Comparison of ENCODE assay signal across 24 mouse cellular contexts in the genomic region with DNA sequence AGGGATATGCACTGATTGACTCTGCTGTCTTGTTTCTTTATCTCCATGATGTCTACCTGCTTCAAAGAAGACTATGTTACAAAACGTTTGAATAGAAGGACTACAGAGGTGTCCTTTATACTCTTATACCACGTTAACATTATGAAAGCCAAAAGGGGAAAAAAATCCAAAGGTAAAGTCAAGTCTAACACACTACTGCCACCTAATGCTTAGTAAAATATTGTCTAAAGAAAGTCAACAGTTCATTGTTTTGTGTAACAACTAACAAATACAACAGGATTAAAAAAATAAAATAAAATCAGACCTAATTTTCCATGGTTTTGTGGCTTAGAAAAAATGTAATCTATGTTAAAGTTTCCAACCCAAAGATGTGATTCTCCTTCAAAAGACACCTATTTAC. TPM values are rescaled to one million over a fixed set of nuclear protein-coding genes. Genes with fewer than 3 reads are reported as not detected.
DNase-seq lines count a peak whose midpoint lies in the region; ATAC-seq and TF ChIP-seq lines count a peak whose summit lies in the region.
"Had no signal": no experiment of that assay in that cellular context is flagged by ENCODE, and none has a peak within 500 bp of the region (broad histone marks: within the 10 kb centered on the region; RNA-seq: fewer than 3 reads in every experiment).

No protein-coding gene starts in this region.

- peak; percentile 35; the same call in 1 of the 2 replicates for TF ChIP-seq CTCF in gastrocnemius, adult 2 months (IDR thresholded peaks at IDR 0.05)
- TF ChIP-seq CTCF in midbrain, postnatal 0 days (IDR thresholded peaks at IDR 0.05): peak; percentile 31

- H3K9ac ChIP-seq in midbrain, postnatal 0 days (replicated peaks; ENCODE audit: low read length, poor library complexity, severe bottlenecking): no peak overlapping the region
- no peak overlapping the region for H3K9ac ChIP-seq in midbrain, embryonic 13.5 days (replicated peaks)
- H3K9ac ChIP-seq: forebrain, embryonic 15.5 days; heart, embryonic 12.5 days; hindbrain, embryonic 12.5 days; liver, embryonic 15.5 days; lung, embryonic 15.5 days; neural tube, embryonic 15.5 days had no signal

- no peak overlapping the region for H3K27ac ChIP-seq in gastrocnemius, adult 2 months
- no peak overlapping the region for H3K27ac ChIP-seq in midbrain, postnatal 0 days (ENCODE audit: low read depth, low read length)
- no peak overlapping the region for H3K27ac ChIP-seq in midbrain, embryonic 13.5 days
- H3K27ac ChIP-seq: forebrain, embryonic 15.5 days; hindbrain, embryonic 12.5 days; liver, embryonic 15.5 days; lung, embryonic 15.5 days; neural tube, embryonic 15.5 days had no signal

- H3K36me3 ChIP-seq in midbrain, postnatal 0 days (ENCODE audit: insufficient read depth, low read length): no peaks in the 10 kb centered on the region
- H3K36me3 ChIP-seq in midbrain, embryonic 13.5 days: 0 out of 2 replicates have a peak, but pooled peaks cover 7% of the 10 kb centered on the region
- H3K36me3 ChIP-seq: forebrain, embryonic 15.5 days; liver, embryonic 15.5 days; lung, embryonic 15.5 days; neural tube, embryonic 15.5 days had no signal

- H3K4me1 ChIP-seq in midbrain, postnatal 0 days (ENCODE audit: insufficient read depth, low read length): no peaks in the 10 kb centered on the region
- peaks cover 9% of the 10 kb centered on the region for H3K4me1 ChIP-seq in midbrain, embryonic 13.5 days (replicated peaks)
- H3K4me1 ChIP-seq: forebrain, embryonic 15.5 days; liver, embryonic 15.5 days; lung, embryonic 15.5 days; neural tube, embryonic 15.5 days had no signal

- no peak for ATAC-seq in midbrain, postnatal 0 days (ENCODE audit: low FRiP score)
- ATAC-seq in midbrain, embryonic 13.5 days: no peak
- ATAC-seq: activated CD4-positive, CD25-positive, alpha-beta regulatory T cell, adult 4 months; forebrain, embryonic 15.5 days had no signal

- H3K4me3 ChIP-seq in gastrocnemius, adult 2 months: no peak overlapping the region
- H3K4me3 ChIP-seq in midbrain, postnatal 0 days (ENCODE audit: low read depth, low read length): no peak overlapping the region
- no peak overlapping the region for H3K4me3 ChIP-seq in midbrain, embryonic 13.5 days (replicated peaks)
- H3K4me3 ChIP-seq: forebrain, embryonic 15.5 days; heart, embryonic 12.5 days; hindbrain, embryonic 12.5 days; liver, embryonic 15.5 days; lung, embryonic 15.5 days; neural tube, embryonic 15.5 days had no signal

- 0 out of 2 replicates have a peak, but pooled peaks cover 3% of the 10 kb centered on the region for H3K9me3 ChIP-seq in midbrain, postnatal 0 days (ENCODE audit: low read length)
- H3K9me3 ChIP-seq in midbrain, embryonic 13.5 days: 0 out of 2 replicates have a peak, but pooled peaks cover 6% of the 10 kb centered on the region
- H3K9me3 ChIP-seq: forebrain, embryonic 15.5 days; heart, embryonic 12.5 days; hindbrain, embryonic 12.5 days; liver, embryonic 15.5 days; lung, embryonic 15.5 days; neural tube, embryonic 15.5 days had no signal

- DNase-seq in gastrocnemius, adult 2 months: no peak
- no peak for DNase-seq in gastrocnemius, postnatal 14 days
- peak; percentile 10 for DNase-seq in kidney, adult 9 months
- DNase-seq in kidney, postnatal 25 days: no peak
- peak; percentile 10 for DNase-seq in midbrain, postnatal 0 days (ENCODE audit: low spot score)
- no peak for DNase-seq in ovary, postnatal 10 days (ENCODE audit: low spot score)
- DNase-seq: adrenal gland, postnatal 10 days; B cell, adult 2 months; cerebellum, adult 2 months; cerebellum, postnatal 36 days; embryo, embryonic 11 days; gastrocnemius, postnatal 10 days; heart, adult 11 months; heart, postnatal 14 days; lung, postnatal 4 days; thymus, postnatal 14 days had no signal

- WGBS in midbrain, postnatal 0 days: 27% methylated on average over 2 of the region's 2 CpGs
- 22% methylated on average over 2 of the region's 2 CpGs for WGBS in midbrain, embryonic 13.5 days

- H3K4me2 ChIP-seq in midbrain, postnatal 0 days (ENCODE audit: low read depth, low read length, poor library complexity, severe bottlenecking): no peak overlapping the region
- H3K4me2 ChIP-seq in midbrain, embryonic 13.5 days (replicated peaks): no peak overlapping the region
- H3K4me2 ChIP-seq: forebrain, embryonic 15.5 days; heart, embryonic 12.5 days; hindbrain, embryonic 12.5 days; liver, embryonic 15.5 days; lung, embryonic 15.5 days; neural tube, embryonic 15.5 days had no signal

- intact Hi-C loops in gastrocnemius, adult 2 months (cut with DNase I): no loop called here
- intact Hi-C loops in gastrocnemius, postnatal 14 days (cut with DNase I; ENCODE audit: low total_unique reads): no loop called here

- H3K27me3 ChIP-seq in midbrain, postnatal 0 days (ENCODE audit: insufficient read depth, low read length): no peaks in the 10 kb centered on the region
- no peaks in the 10 kb centered on the region for H3K27me3 ChIP-seq in midbrain, embryonic 13.5 days
- H3K27me3 ChIP-seq: forebrain, embryonic 15.5 days; heart, embryonic 12.5 days; hindbrain, embryonic 12.5 days; liver, embryonic 15.5 days; lung, embryonic 15.5 days; neural tube, embryonic 15.5 days had no signal

RNA-seq across cellular contexts. Expression of a gene that starts 15.3 kb away (rescaled TPM):
- total RNA-seq in gastrocnemius, adult 2 months (2021): 10 to 100 TPM in 1 of 2 experiments, 1 to 10 TPM in 1; 6.9 to 10.5 TPM
- total RNA-seq in gastrocnemius, postnatal 14 days (2021): 1 to 10 TPM; 7.4 to 9.0 TPM
- 8.7 and 28.3 TPM in 2 replicates for total RNA-seq in midbrain, postnatal 0 days (2014; rRNA removed)
- 19.7 and 23.0 TPM in 2 replicates for polyA plus RNA-seq in midbrain, postnatal 0 days (2015; fragmentation: Nextera tagmentation; extraction: Ambion mirVana)
- 37.7 and 37.9 TPM in 2 replicates for polyA plus RNA-seq in midbrain, embryonic 13.5 days (2015; fragmentation: Nextera tagmentation; extraction: Ambion mirVana)

Comparison
In these comparisons a context has a peak if more than half of its experiments do, and no peak if none do; other contexts are left out.
1. DNase-seq: peak in kidney, adult 9 months (single experiment) and midbrain, postnatal 0 days (single experiment); none in gastrocnemius, adult 2 months (single experiment), gastrocnemius, postnatal 14 days (single experiment), kidney, postnatal 25 days (0 of 2) and ovary, postnatal 10 days (single experiment).